Mouse (Mus musculus) spleen, adult 2 months (tissue): ENCODE data around the gene Zfp977.
"Not testable (repeated sequence)": the region's sequence is repeated elsewhere in the genome, so short reads cannot be mapped to it uniquely, and the experiment has no call there.

Source experiments
- CTCF ChIP-seq: fragments of 200-500 bp; IDR thresholded peaks from 2 replicates; pipeline ENCODE4 v1.5.1; 2011; ENCODE audit warnings: mild to moderate bottlenecking, inconsistent platforms; ENCODE audit not compliant: insufficient read depth, insufficient read length, insufficient replicate concordance; ENCODE audit errors: extremely low read depth
- POLR2A ChIP-seq: fragments of 200-500 bp; IDR thresholded peaks from 2 replicates; pipeline ENCODE4 v1.6.1; 2011; ENCODE audit warnings: low read depth, low read length, inconsistent platforms

GRCm38 (mm10) chr7:42591311-42591710 lies 1.0 kb downstream of the Zfp977 start:
- not testable (repeated sequence) for TF ChIP-seq CTCF, POLR2A
